Mouse (Mus musculus) testis, adult 2 months (tissue): ENCODE results near the gene Wdpcp.

Experiments
- CTCF ChIP-seq: fragments of 200-500 bp; IDR thresholded peaks from 2 replicates; pipeline ENCODE4 v1.5.1; 2012; ENCODE audit warnings: low read depth, mild to moderate bottlenecking, inconsistent platforms, low read length, moderate library complexity; ENCODE audit not compliant: control insufficient read depth, insufficient read depth, insufficient replicate concordance
- POLR2A ChIP-seq: fragments of 200-500 bp; IDR thresholded peaks from 2 replicates; pipeline ENCODE4 v1.6.1; 2012; ENCODE audit warnings: low read depth, mild to moderate bottlenecking, inconsistent platforms, low read length, moderate library complexity; ENCODE audit not compliant: control insufficient read depth

DNA sequence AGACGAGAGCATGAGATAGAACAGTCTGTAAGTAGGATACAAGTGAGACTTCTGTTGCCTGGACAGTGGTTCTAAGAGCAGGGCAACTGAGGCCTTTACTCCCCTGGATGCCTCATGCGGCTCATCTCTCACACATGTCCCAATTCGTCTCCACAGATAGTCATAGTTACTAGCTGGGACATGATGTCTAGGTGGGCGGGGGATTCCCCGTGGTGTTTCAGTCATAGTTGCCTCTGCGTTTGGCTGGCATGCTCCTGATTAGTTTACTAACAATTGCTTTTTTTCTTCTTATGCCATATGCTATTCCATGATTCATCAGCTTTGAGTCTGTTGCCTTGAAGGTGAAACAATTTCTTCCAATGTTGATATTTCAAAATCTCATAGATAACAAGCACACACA, 116.4 kb downstream of the Wdpcp start:
- TF ChIP-seq POLR2A (no peak), CTCF (no peak)
